Mouse (Mus musculus) layer of hippocampus, postnatal 14 days (tissue): Measurements from ENCODE around the gene Syn2. TPM values are rescaled to one million over a fixed set of nuclear protein-coding genes. Genes with fewer than 3 reads are reported as not detected.

ENCODE experiments used
- DNase-seq, 2 experiments: peaks; one replicate each; pipeline ENCODE4 v3.0.0; 2021 to 2022; ENCODE audit warnings: low spot score in 2 of 2, mixed read lengths in 1 of 2
- long read RNA-seq, 2 experiments: library from polyadenylated mRNA; stranded (forward); transcript quantifications; one replicate each; pipeline ENCODE4 v2.0.0; 2021
- total RNA-seq, 2 experiments: library from RNA; stranded (reverse); gene quantifications; 2 replicates each; pipeline ENCODE4 v1.2.3; 2021

Syn2 gene
- total RNA-seq: 100 to 1,000 TPM; 650 to 669 TPM
- long read RNA-seq, experiment 1, transcript Syn2-205 (11 exons, 2,386 nt): major isoform, 290 of 524 reads
- long read RNA-seq, experiment 1, transcript Syn2-201 (13 exons, 2,708 nt): minor isoform, 157 of 524 reads
- long read RNA-seq, experiment 1, partial matches to known transcripts: 24 of 524 reads
- long read RNA-seq, experiment 1, other reads (novel, unspliced or antisense): 53 of 524 reads
- long read RNA-seq, experiment 2, transcript Syn2-201 (13 exons, 2,708 nt): minor isoform, 182 of 670 reads
- long read RNA-seq, experiment 2, transcript Syn2-205 (11 exons, 2,386 nt): major isoform, 340 of 670 reads
- long read RNA-seq, experiment 2, partial matches to known transcripts: 29 of 670 reads
- long read RNA-seq, experiment 2, other reads (novel, unspliced or antisense): 119 of 670 reads

- DNase-seq: peak; percentile 87 to 93
Observed at GRCm38 (mm10) chr6:115134501-115135331, at the start of gene Syn2. TSS of gene Syn2 (plus strand) at chr6:115134902.

- DNase-seq: peak; percentile 61 to 75
Observed at GRCm38 (mm10) chr6:115085274-115085841, 49.3 kb upstream of the Syn2 start.

- no peak for DNase-seq
Observed at GRCm38 (mm10) chr6:115088314-115089106, 46.2 kb upstream of the Syn2 start.

- DNase-seq: no peak
Observed at GRCm38 (mm10) chr6:115091737-115092136, 43.0 kb upstream of the Syn2 start.

- DNase-seq: no peak
Observed at GRCm38 (mm10) chr6:115102542-115102941, 32.2 kb upstream of the Syn2 start.

GRCm38 (mm10) chr6:115111426-115111825 lies 23.3 kb upstream of the Syn2 start:
- no peak for DNase-seq

GRCm38 (mm10) chr6:115122181-115122580 lies 12.5 kb upstream of the Syn2 start:
- peak; percentile 22 to 34 for DNase-seq

GRCm38 (mm10) chr6:115123262-115124201 lies 11.2 kb upstream of the Syn2 start:
- peak; percentile 63 to 78 for DNase-seq

- DNase-seq: peak; percentile 74 to 81
Observed at GRCm38 (mm10) chr6:115124675-115125357, 9.9 kb upstream of the Syn2 start.

- DNase-seq: no peak
Observed at GRCm38 (mm10) chr6:115125358-115125720, 9.4 kb upstream of the Syn2 start.

- peak; percentile 32 to 70 for DNase-seq
Observed at GRCm38 (mm10) chr6:115126232-115126785, 8.4 kb upstream of the Syn2 start.

- DNase-seq: no peak
Observed at GRCm38 (mm10) chr6:115126851-115127250, 7.9 kb upstream of the Syn2 start.

- no peak for DNase-seq
Observed at GRCm38 (mm10) chr6:115127255-115127824, 7.4 kb upstream of the Syn2 start.

- no peak for DNase-seq
Observed at GRCm38 (mm10) chr6:115135332-115135649, 589 bp downstream of the Syn2 start.

- no peak for DNase-seq
Observed at GRCm38 (mm10) chr6:115136156-115136555, 1.5 kb downstream of the Syn2 start.

- DNase-seq: no peak
Observed at GRCm38 (mm10) chr6:115141446-115141845, 6.7 kb downstream of the Syn2 start.

GRCm38 (mm10) chr6:115161175-115161574 lies 26.5 kb downstream of the Syn2 start:
- DNase-seq: no peak

- no peak for DNase-seq
Observed at GRCm38 (mm10) chr6:115165863-115166470, 31.3 kb downstream of the Syn2 start.
